Mouse (Mus musculus): ENCODE measurements around the gene Itga11. TPM values are rescaled to one million over a fixed set of nuclear protein-coding genes. Genes with fewer than 3 reads are reported as not detected.
A peak's percentile ranks its signal among the peaks of the same experiment; 100 is the strongest.
"Not testable (repeated sequence)": the region's sequence is repeated elsewhere in the genome, so short reads cannot be mapped to it uniquely, and the experiment has no call there.

Gene Itga11
- polyA plus RNA-seq, 1 experiment from 2014 or later = 4.5 TPM

DNA sequence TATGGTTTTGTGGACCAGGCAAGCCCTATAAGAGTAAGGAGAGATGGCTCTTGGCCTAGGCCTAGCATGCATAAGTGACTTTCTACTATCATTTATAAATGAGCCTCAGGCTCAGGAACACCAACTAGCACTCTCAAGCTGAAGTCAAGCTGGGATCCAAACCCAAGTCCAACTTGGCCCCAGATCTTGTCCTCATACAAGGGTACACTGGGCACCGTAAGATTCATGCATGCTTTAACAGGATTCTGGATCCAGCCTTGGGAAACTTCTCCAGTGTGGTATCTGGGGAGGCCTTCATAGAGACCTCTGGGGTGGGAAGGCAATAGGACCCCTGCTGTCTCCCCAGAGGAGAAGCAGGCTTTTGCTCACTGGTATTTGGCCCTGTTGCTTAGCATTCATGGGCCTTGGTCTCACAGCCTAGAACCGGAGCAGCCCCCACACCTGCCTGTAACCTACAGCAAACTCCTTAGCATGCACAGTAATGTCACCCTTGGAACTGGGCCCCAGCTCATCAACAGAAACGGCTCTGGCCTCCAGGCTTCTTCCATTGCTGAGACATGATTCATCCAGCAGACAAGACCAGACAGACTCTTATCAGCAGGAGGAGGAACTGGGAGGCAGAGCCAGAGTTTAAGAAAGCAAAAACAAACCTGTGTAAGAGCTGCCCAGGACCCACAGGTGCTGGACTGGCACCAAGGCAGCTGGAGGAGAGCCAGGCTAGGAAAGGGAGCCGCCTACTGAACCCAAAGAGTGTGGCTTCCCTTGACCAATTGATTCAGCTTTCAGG lies 140.4 kb downstream of the Itga11 start:
- Histone ChIP-seq H3K27me3 (no peaks in the 10 kb centered on the region), H3K4me3 (replicated peaks) (no peak overlapping the region), H3K36me3 (no peaks in the 10 kb centered on the region), H3K4me2 (no peak overlapping the region), H3K9me3 (0 out of 2 replicates have a peak, but pooled peaks cover 3% of the 10 kb centered on the region), H3K27ac (no peak overlapping the region), H3K4me1 (replicated peaks) (no peaks in the 10 kb centered on the region), H3K9ac (replicated peaks) (no peak overlapping the region)
- ATAC-seq (ENCODE audit: insufficient number of reproducible peaks, insufficient read depth, low FRiP score, low TSS enrichment, low read depth) = no peak
- WGBS = 71% methylated on average over 4 of the region's 4 CpGs

DNA sequence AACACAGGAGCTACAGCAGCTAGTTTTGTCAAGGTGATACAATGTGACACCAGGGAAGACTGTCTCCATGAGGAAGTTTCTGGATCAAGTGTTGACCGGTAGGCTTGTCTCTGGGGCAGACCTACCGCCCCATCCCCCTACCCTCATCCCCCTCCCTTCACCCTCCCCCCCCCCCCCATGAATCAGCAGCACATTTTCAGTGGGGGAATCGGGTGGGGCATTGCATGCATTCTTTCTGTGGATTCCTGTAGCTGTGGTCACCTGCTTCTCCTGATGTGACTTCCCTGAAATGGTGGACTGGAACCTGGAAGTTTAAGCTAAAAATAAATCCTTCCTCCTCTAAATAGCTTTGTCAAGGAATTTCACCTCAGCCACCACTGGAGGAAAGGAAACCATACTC lies 141.9 kb downstream of the Itga11 start:
- H3K27ac ChIP-seq = no peak overlapping the region
- H3K36me3 ChIP-seq = no peaks in the 10 kb centered on the region
- 81% methylated on average over 3 of the region's 3 CpGs for WGBS
- H3K4me1 ChIP-seq (replicated peaks) = no peaks in the 10 kb centered on the region
- no peaks in the 10 kb centered on the region for H3K27me3 ChIP-seq
- H3K4me3 ChIP-seq (replicated peaks) = no peak overlapping the region
- no peak for ATAC-seq (ENCODE audit: insufficient number of reproducible peaks, insufficient read depth, low FRiP score, low TSS enrichment, low read depth)
- H3K4me2 ChIP-seq = no peak overlapping the region
- H3K9me3 ChIP-seq = 0 out of 2 replicates have a peak, but pooled peaks cover 3% of the 10 kb centered on the region
- no peak overlapping the region for H3K9ac ChIP-seq (replicated peaks)

GRCm38 (mm10) chr9:62819910-62820309 lies 142.3 kb downstream of the Itga11 start:
- H3K4me1 ChIP-seq (replicated peaks); H3K27ac ChIP-seq; ATAC-seq (ENCODE audit: insufficient number of reproducible peaks, insufficient read depth, low FRiP score, low TSS enrichment, low read depth); H3K9ac ChIP-seq (replicated peaks); H3K4me2 ChIP-seq; H3K9me3 ChIP-seq; H3K4me3 ChIP-seq (replicated peaks); H3K36me3 ChIP-seq; H3K27me3 ChIP-seq: not testable (repeated sequence)
- WGBS = 85% methylated on average over 6 of the region's 6 CpGs

GRCm38 (mm10) chr9:62820829-62821228 lies 143.2 kb downstream of the Itga11 start:
- Histone ChIP-seq H3K4me1 (replicated peaks) (peaks cover 10% of the 10 kb centered on the region), H3K9me3 (0 out of 2 replicates have a peak, but pooled peaks cover 3% of the 10 kb centered on the region), H3K4me2 (no peak overlapping the region), H3K4me3 (replicated peaks) (no peak overlapping the region), H3K27me3 (no peaks in the 10 kb centered on the region), H3K27ac (no peak overlapping the region), H3K9ac (replicated peaks) (no peak overlapping the region), H3K36me3 (no peaks in the 10 kb centered on the region)
- no peak for ATAC-seq (ENCODE audit: insufficient number of reproducible peaks, insufficient read depth, low FRiP score, low TSS enrichment, low read depth)
- WGBS = 71% methylated on average over 6 of the region's 6 CpGs

- no peak for ATAC-seq (ENCODE audit: insufficient number of reproducible peaks, insufficient read depth, low FRiP score, low TSS enrichment, low read depth)
- H3K9ac ChIP-seq (replicated peaks) = no peak overlapping the region
- H3K4me3 ChIP-seq (replicated peaks) = no peak overlapping the region
- peaks cover 20% of the 10 kb centered on the region for H3K4me1 ChIP-seq (replicated peaks)
- no peaks in the 10 kb centered on the region for H3K36me3 ChIP-seq
- 0 out of 2 replicates have a peak, but pooled peaks cover 3% of the 10 kb centered on the region for H3K9me3 ChIP-seq
- H3K4me2 ChIP-seq = no peak overlapping the region
- no peaks in the 10 kb centered on the region for H3K27me3 ChIP-seq
- H3K27ac ChIP-seq = no peak overlapping the region
- whole genome bisulfite sequencing = 95% methylated on average over 7 of the region's 7 CpGs
These were observed 144.2 kb downstream of the Itga11 start for GRCm38 (mm10) chr9:62821811-62822210.

DNA sequence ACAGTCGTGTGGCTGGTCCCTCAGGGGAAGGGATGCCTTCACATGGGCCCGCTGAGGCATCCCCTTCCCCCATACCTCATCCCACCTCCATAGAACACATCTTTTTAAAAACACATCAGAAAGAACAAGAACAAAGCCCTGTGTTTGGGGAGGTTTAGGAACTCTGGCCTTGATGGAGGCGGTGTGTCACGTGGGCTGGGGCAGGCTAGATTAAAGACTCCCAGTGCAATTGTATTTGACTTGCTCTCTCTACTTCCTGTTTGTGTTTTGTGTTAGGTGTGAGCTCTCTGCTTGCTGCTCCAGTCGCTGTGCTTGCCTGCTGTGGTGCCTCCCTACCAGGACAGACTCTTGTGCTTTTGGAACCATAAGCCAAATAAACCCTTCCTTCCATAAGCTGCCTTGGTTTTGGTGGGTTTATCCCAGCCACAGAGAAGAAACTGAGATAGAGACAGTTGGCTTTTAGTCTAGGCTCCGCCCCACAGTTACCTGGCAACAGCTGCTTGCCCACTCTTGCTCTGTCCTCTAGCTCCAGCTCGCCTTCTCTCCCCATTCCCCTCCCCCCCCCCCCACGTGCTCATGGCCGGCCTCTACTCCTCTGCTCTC lies 148.3 kb downstream of the Itga11 start:
- H3K27me3 ChIP-seq = no peaks in the 10 kb centered on the region
- H3K27ac ChIP-seq = peak overlapping the region; percentile 86
- H3K4me1 ChIP-seq (replicated peaks) = peaks cover 35% of the 10 kb centered on the region
- H3K9ac ChIP-seq (replicated peaks) = 0 out of 2 replicates have a peak overlapping the region, but pooled peaks have one; percentile 23
- 7% methylated on average over 8 of the region's 9 CpGs for whole genome bisulfite sequencing
- no peaks in the 10 kb centered on the region for H3K36me3 ChIP-seq
- 0 out of 2 replicates have a peak, but pooled peaks cover 3% of the 10 kb centered on the region for H3K9me3 ChIP-seq
- no peak overlapping the region for H3K4me3 ChIP-seq (replicated peaks)
- ATAC-seq (ENCODE audit: insufficient number of reproducible peaks, insufficient read depth, low FRiP score, low TSS enrichment, low read depth) = no peak
- peak overlapping the region; percentile 38 for H3K4me2 ChIP-seq

DNA sequence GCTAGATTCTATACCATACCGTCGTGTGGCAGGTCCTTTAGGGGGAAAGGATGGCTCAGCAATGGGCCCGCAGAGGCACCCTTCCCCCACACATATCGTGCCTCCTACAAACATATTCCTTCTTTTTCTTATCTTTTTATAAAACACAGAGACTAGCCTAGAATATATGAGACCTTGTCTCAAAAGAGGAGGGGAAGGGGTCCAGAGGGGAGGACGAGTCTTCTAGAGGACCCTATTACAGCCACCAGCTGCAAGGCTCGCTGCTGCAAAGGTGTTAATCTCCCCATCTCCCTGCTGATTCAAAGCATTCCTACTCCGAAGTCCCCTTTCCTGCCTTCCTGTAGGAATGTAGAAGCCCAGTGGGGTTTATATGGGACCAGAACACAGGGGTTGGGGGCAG lies 148.8 kb downstream of the Itga11 start:
- Histone ChIP-seq H3K4me3 (replicated peaks) (no peak overlapping the region), H3K9me3 (0 out of 2 replicates have a peak, but pooled peaks cover 3% of the 10 kb centered on the region), H3K27me3 (no peaks in the 10 kb centered on the region), H3K9ac (replicated peaks) (0 out of 2 replicates have a peak overlapping the region, but pooled peaks have one; percentile 18), H3K36me3 (no peaks in the 10 kb centered on the region), H3K4me1 (replicated peaks) (peaks cover 35% of the 10 kb centered on the region), H3K27ac (peak overlapping the region; percentile 86), H3K4me2 (peak overlapping the region; percentile 38)
- WGBS = 2% methylated on average over 7 of the region's 7 CpGs
- no peak for ATAC-seq (ENCODE audit: insufficient number of reproducible peaks, insufficient read depth, low FRiP score, low TSS enrichment, low read depth)

DNA sequence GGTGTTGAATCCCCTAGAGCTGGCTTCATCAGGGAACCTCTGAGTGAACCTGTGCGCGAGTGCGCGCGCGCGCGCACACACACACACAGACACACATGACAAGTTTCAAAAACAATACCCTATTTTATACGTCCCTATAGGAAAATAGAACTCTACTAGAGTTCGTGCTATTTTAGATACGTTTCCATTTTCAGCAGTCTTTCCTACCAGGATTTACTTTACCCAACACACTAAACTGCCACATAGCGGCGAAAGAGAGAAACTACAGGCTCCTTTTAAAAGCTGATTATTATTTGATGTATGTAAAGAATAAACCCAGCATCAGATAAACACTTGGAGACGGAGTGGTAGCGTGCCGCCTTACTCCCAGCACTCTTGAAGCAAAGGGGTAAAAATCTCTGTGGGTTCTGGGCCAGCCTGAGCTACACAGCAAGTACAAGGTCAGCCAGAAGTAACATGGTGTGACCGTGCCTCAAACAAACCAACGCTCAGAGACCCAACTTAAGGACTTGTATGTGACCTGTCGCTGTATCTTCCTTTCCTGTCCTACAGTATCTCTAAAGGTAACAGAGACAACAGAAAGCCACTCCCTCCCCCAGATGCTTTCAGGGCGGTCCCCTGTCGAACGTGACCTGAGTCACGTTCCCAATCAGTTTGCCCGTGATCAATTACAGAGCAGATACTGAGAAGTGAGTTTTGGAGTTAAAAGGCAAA lies 150.5 kb downstream of the Itga11 start:
- peak overlapping the region; percentile 30 for H3K4me3 ChIP-seq (replicated peaks)
- H3K9me3 ChIP-seq = no peaks in the 10 kb centered on the region
- H3K36me3 ChIP-seq = no peaks in the 10 kb centered on the region
- 5% methylated on average over 24 of the region's 24 CpGs for WGBS
- H3K4me1 ChIP-seq (replicated peaks) = peaks cover 35% of the 10 kb centered on the region
- H3K9ac ChIP-seq (replicated peaks) = no peak overlapping the region
- H3K27me3 ChIP-seq = no peaks in the 10 kb centered on the region
- 0 out of 2 replicates have a peak, but pooled peaks have one; percentile 2 for ATAC-seq (ENCODE audit: insufficient number of reproducible peaks, insufficient read depth, low FRiP score, low TSS enrichment, low read depth)
- H3K27ac ChIP-seq = peak overlapping the region; percentile 56; the same call in 1 of the 2 replicates
- H3K4me2 ChIP-seq = peak overlapping the region; percentile 51

GRCm38 (mm10) chr9:62828662-62829086 lies 151.0 kb downstream of the Itga11 start:
- Histone ChIP-seq H3K9ac (replicated peaks) (no peak overlapping the region), H3K36me3 (no peaks in the 10 kb centered on the region), H3K27ac (peak overlapping the region; percentile 56), H3K27me3 (no peaks in the 10 kb centered on the region), H3K4me1 (replicated peaks) (peaks cover 35% of the 10 kb centered on the region), H3K9me3 (no peaks in the 10 kb centered on the region), H3K4me3 (replicated peaks) (peak overlapping the region; percentile 30), H3K4me2 (peak overlapping the region; percentile 51)
- peak; percentile 91 for ATAC-seq (ENCODE audit: insufficient number of reproducible peaks, insufficient read depth, low FRiP score, low TSS enrichment, low read depth)
- 0% methylated on average over 23 of the region's 23 CpGs for WGBS

DNA sequence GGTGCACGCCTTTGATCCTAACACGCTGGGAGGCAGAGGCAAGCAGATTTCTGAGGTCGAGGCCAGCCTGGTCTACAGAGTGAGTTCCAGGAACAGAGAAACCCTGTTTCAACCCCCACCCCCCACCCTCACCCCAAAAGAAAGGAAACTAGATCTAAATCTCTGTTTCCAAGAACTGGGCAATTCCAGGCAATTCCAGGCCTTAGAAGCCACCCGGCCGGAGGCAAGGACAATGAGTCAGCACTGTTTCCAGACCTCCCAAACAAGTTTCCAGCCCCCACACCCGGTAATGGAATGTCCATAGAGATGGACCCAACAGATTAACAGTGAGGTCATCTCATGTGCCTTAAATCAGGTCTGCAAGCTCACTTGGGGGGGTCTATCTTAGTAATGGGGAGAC lies 152.3 kb downstream of the Itga11 start:
- no peak overlapping the region for H3K9ac ChIP-seq (replicated peaks)
- 80% methylated on average over 6 of the region's 6 CpGs for WGBS
- no peaks in the 10 kb centered on the region for H3K36me3 ChIP-seq
- H3K27ac ChIP-seq = no peak overlapping the region
- no peak for ATAC-seq (ENCODE audit: insufficient number of reproducible peaks, insufficient read depth, low FRiP score, low TSS enrichment, low read depth)
- H3K27me3 ChIP-seq = no peaks in the 10 kb centered on the region
- no peak overlapping the region for H3K4me3 ChIP-seq (replicated peaks)
- no peaks in the 10 kb centered on the region for H3K9me3 ChIP-seq
- H3K4me2 ChIP-seq = no peak overlapping the region
- peaks cover 34% of the 10 kb centered on the region for H3K4me1 ChIP-seq (replicated peaks)

Data from limb, embryonic 12.5 days (tissue).